Mouse (Mus musculus) lung, embryonic 16.5 days (tissue): Measurements from ENCODE around the gene Rbfox2. TPM values are rescaled to one million over a fixed set of nuclear protein-coding genes. Genes with fewer than 3 reads are reported as not detected.

Source experiments
- ATAC-seq: fragments of 200-750 bp; cut with Nextera tagmentation; 2 replicates; pipeline ENCODE4 v1.8.0; 2017; ENCODE audit warnings: low read depth, mild to moderate bottlenecking, moderate library complexity
- H3K27ac ChIP-seq: fragments of 300-500 bp; sonication (generic); 2 replicates; pipeline ENCODE4 v1.5.1; 2014; ENCODE audit warnings: mild to moderate bottlenecking, control low read depth, low read length
- H3K27me3 ChIP-seq: fragments of 300-500 bp; sonication (generic); 2 replicates; pipeline ENCODE4 v1.6.1; 2014; ENCODE audit warnings: low read depth, low read length, mixed read lengths; ENCODE audit not compliant: control insufficient read depth, insufficient read depth
- H3K36me3 ChIP-seq: fragments of 300-500 bp; sonication (generic); 2 replicates; pipeline ENCODE4 v1.6.1; 2014; ENCODE audit warnings: low read length; ENCODE audit not compliant: control insufficient read depth, insufficient read depth
- H3K4me1 ChIP-seq: fragments of 300-500 bp; sonication (generic); replicated peaks from 2 replicates; pipeline ENCODE4 v1.6.1; 2014; ENCODE audit warnings: low read length, mixed read lengths; ENCODE audit not compliant: control insufficient read depth, insufficient read depth
- H3K4me2 ChIP-seq: fragments of 300-500 bp; sonication (generic); 2 replicates; pipeline ENCODE4 v1.6.1; 2014; ENCODE audit warnings: low read depth, low read length, control low read depth
- H3K4me3 ChIP-seq: fragments of 300-500 bp; sonication (generic); 2 replicates; pipeline ENCODE4 v1.5.1; 2014; ENCODE audit warnings: mild to moderate bottlenecking, low read length, control low read depth
- H3K9ac ChIP-seq: fragments of 300-500 bp; sonication (generic); 2 replicates; pipeline ENCODE4 v1.6.1; 2014; ENCODE audit warnings: low read length, control low read depth
- H3K9me3 ChIP-seq: fragments of 300-500 bp; sonication (generic); 2 replicates; pipeline ENCODE4 v1.6.1; 2016; ENCODE audit warnings: low read length; ENCODE audit not compliant: control insufficient read depth
- WGBS: fragments of 180-500 bp; shearing (Covaris S2); extraction: QIAGEN DNeasy Blood & Tissue Kit; methylation state at CpG from one replicate; pipeline ENCODE4 v1.1.7; 2014; 5-methylcytosine and 5-hydroxymethylcytosine counted together
- polyA plus RNA-seq: library from polyadenylated mRNA; unstranded; fragments of >200 nt; fragmentation: Nextera tagmentation; extraction: Ambion mirVana; gene quantifications from 2 replicates; pipeline ENCODE4 v1.2.1, GENCODE M21; 2015

The Rbfox2 gene
- polyA plus RNA-seq, 1 experiment from 2014 or later = 41.9 TPM

- H3K36me3 ChIP-seq = no peaks in the 10 kb centered on the region
- H3K4me3 ChIP-seq = no peak overlapping the region
- no peak overlapping the region for H3K4me2 ChIP-seq
- H3K4me1 ChIP-seq = peaks cover 39% of the 10 kb centered on the region
- H3K9ac ChIP-seq = no peak overlapping the region
- no peaks in the 10 kb centered on the region for H3K27me3 ChIP-seq
- H3K27ac ChIP-seq = no peak overlapping the region
- no peaks in the 10 kb centered on the region for H3K9me3 ChIP-seq
- ATAC-seq = no peak
- 88% methylated on average over 3 of the region's 3 CpGs for WGBS
Observed at GRCm38 (mm10) chr15:77218007-77218406, 88.8 kb downstream of the Rbfox2 start.

- Histone ChIP-seq H3K4me2 (no peak overlapping the region), H3K4me1 (peaks cover 43% of the 10 kb centered on the region), H3K9ac (no peak overlapping the region), H3K27ac (no peak overlapping the region), H3K9me3 (no peaks in the 10 kb centered on the region), H3K36me3 (no peaks in the 10 kb centered on the region), H3K27me3 (no peaks in the 10 kb centered on the region), H3K4me3 (no peak overlapping the region)
- WGBS = 61% methylated on average over 1 of the region's 1 CpGs
- ATAC-seq = no peak
Observed at GRCm38 (mm10) chr15:77217523-77217922, 89.3 kb downstream of the Rbfox2 start.

GRCm38 (mm10) chr15:77216704-77217103, 90.1 kb downstream of the Rbfox2 start:
- WGBS = 35% methylated on average over 6 of the region's 6 CpGs
- H3K27ac ChIP-seq = no peak overlapping the region
- no peak overlapping the region for H3K9ac ChIP-seq
- H3K27me3 ChIP-seq = no peaks in the 10 kb centered on the region
- H3K36me3 ChIP-seq = no peaks in the 10 kb centered on the region
- H3K4me3 ChIP-seq = no peak overlapping the region
- no peak overlapping the region for H3K4me2 ChIP-seq
- H3K4me1 ChIP-seq = peaks cover 47% of the 10 kb centered on the region
- no peak for ATAC-seq
- no peaks in the 10 kb centered on the region for H3K9me3 ChIP-seq

- Histone ChIP-seq H3K4me1 (peaks cover 45% of the 10 kb centered on the region), H3K9ac (0 out of 2 replicates have a peak overlapping the region, but pooled peaks have one; percentile 9), H3K9me3 (no peaks in the 10 kb centered on the region), H3K36me3 (no peaks in the 10 kb centered on the region), H3K27ac (peak overlapping the region; percentile 86), H3K4me2 (no peak overlapping the region), H3K4me3 (no peak overlapping the region), H3K27me3 (no peaks in the 10 kb centered on the region)
- WGBS = 8% methylated on average over 5 of the region's 5 CpGs
- ATAC-seq = peak; percentile 31
Observed at GRCm38 (mm10) chr15:77215178-77215800, 91.5 kb downstream of the Rbfox2 start.

- Histone ChIP-seq H3K27me3 (no peaks in the 10 kb centered on the region), H3K9me3 (no peaks in the 10 kb centered on the region), H3K4me3 (no peak overlapping the region), H3K9ac (no peak overlapping the region), H3K4me1 (peaks cover 42% of the 10 kb centered on the region), H3K36me3 (no peaks in the 10 kb centered on the region), H3K4me2 (no peak overlapping the region), H3K27ac (peak overlapping the region; percentile 7; the same call in 1 of the 2 replicates)
- WGBS = 32% methylated on average over 8 of the region's 8 CpGs
- ATAC-seq = peak; percentile 84
Observed at GRCm38 (mm10) chr15:77214410-77215107, 92.2 kb downstream of the Rbfox2 start.

GRCm38 (mm10) chr15:77213829-77214228, 93.0 kb downstream of the Rbfox2 start:
- H3K27ac ChIP-seq = no peak overlapping the region; the same call in 1 of the 2 replicates

GRCm38 (mm10) chr15:77212818-77213217, 94.0 kb downstream of the Rbfox2 start:
- no peak overlapping the region for H3K27ac ChIP-seq
- 40% methylated on average over 7 of the region's 7 CpGs for WGBS
- H3K4me3 ChIP-seq = no peak overlapping the region
- peaks cover 42% of the 10 kb centered on the region for H3K4me1 ChIP-seq
- H3K9me3 ChIP-seq = no peaks in the 10 kb centered on the region
- H3K9ac ChIP-seq = no peak overlapping the region
- ATAC-seq = no peak
- H3K36me3 ChIP-seq = no peaks in the 10 kb centered on the region
- H3K27me3 ChIP-seq = no peaks in the 10 kb centered on the region
- H3K4me2 ChIP-seq = no peak overlapping the region

More at GRCm38 (mm10) chr15:77213829-77214228, 93.0 kb downstream of the Rbfox2 start:
- Histone ChIP-seq H3K27me3 (no peaks in the 10 kb centered on the region), H3K4me3 (no peak overlapping the region), H3K9me3 (no peaks in the 10 kb centered on the region), H3K9ac (no peak overlapping the region), H3K36me3 (no peaks in the 10 kb centered on the region), H3K4me2 (no peak overlapping the region), H3K4me1 (peaks cover 42% of the 10 kb centered on the region)
- 38% methylated on average over 5 of the region's 5 CpGs for WGBS
- no peak for ATAC-seq

GRCm38 (mm10) chr15:77212217-77212757, 94.5 kb downstream of the Rbfox2 start:
- 38% methylated on average over 4 of the region's 4 CpGs for WGBS
- H3K36me3 ChIP-seq = no peaks in the 10 kb centered on the region
- no peak overlapping the region for H3K9ac ChIP-seq
- no peak overlapping the region for H3K4me3 ChIP-seq
- H3K27me3 ChIP-seq = no peaks in the 10 kb centered on the region
- no peak overlapping the region for H3K4me2 ChIP-seq
- no peaks in the 10 kb centered on the region for H3K9me3 ChIP-seq
- no peak for ATAC-seq
- no peak overlapping the region for H3K27ac ChIP-seq
- H3K4me1 ChIP-seq = peaks cover 42% of the 10 kb centered on the region

GRCm38 (mm10) chr15:77206996-77207395, 99.8 kb downstream of the Rbfox2 start:
- no peak overlapping the region for H3K27ac ChIP-seq
- H3K27me3 ChIP-seq = no peaks in the 10 kb centered on the region
- peaks cover 23% of the 10 kb centered on the region for H3K4me1 ChIP-seq
- no peaks in the 10 kb centered on the region for H3K36me3 ChIP-seq
- no peak overlapping the region for H3K4me2 ChIP-seq
- H3K9ac ChIP-seq = no peak overlapping the region
- ATAC-seq = no peak
- WGBS = 62% methylated on average over 5 of the region's 5 CpGs
- H3K4me3 ChIP-seq = no peak overlapping the region
- H3K9me3 ChIP-seq = no peaks in the 10 kb centered on the region
